Mouse (Mus musculus) hindbrain, embryonic 16.5 days (tissue): ENCODE results near the gene Zfp385b. TPM values are rescaled to one million over a fixed set of nuclear protein-coding genes. Genes with fewer than 3 reads are reported as not detected.

Experiments used
- ATAC-seq: fragments of 200-750 bp; cut with Nextera tagmentation; 2 replicates; pipeline ENCODE4 v1.8.0; 2017; ENCODE audit warnings: moderate TSS enrichment, moderate library complexity
- H3K27ac ChIP-seq: fragments of 300-500 bp; sonication (generic); 2 replicates; pipeline ENCODE4 v1.5.1; 2014; ENCODE audit warnings: low read depth, mild to moderate bottlenecking, control low read depth, low read length, moderate library complexity
- H3K27me3 ChIP-seq: fragments of 300-500 bp; sonication (generic); replicated peaks from 2 replicates; pipeline ENCODE4 v1.6.1; 2014; ENCODE audit warnings: low read length; ENCODE audit not compliant: control insufficient read depth, insufficient read depth
- H3K36me3 ChIP-seq: fragments of 300-500 bp; sonication (generic); 2 replicates; pipeline ENCODE4 v1.6.1; 2014; ENCODE audit warnings: mild to moderate bottlenecking, low read length, moderate library complexity, mixed read lengths; ENCODE audit not compliant: control insufficient read depth, insufficient read depth
- H3K4me1 ChIP-seq: fragments of 300-500 bp; sonication (generic); 2 replicates; pipeline ENCODE4 v1.6.1; 2014; ENCODE audit warnings: low read depth, low read length; ENCODE audit not compliant: control insufficient read depth, insufficient read depth
- H3K4me2 ChIP-seq: fragments of 300-500 bp; sonication (generic); 2 replicates; pipeline ENCODE4 v1.6.1; 2014; ENCODE audit warnings: mild to moderate bottlenecking, low read length, control low read depth, moderate library complexity
- H3K4me3 ChIP-seq: fragments of 300-500 bp; sonication (generic); 2 replicates; pipeline ENCODE4 v1.5.1; 2014; ENCODE audit warnings: mild to moderate bottlenecking, low read length, control low read depth, moderate library complexity
- H3K9ac ChIP-seq: fragments of 300-500 bp; sonication (generic); 2 replicates; pipeline ENCODE4 v1.6.1; 2014; ENCODE audit warnings: low read depth, mild to moderate bottlenecking, control low read depth, low read length, moderate library complexity
- H3K9me3 ChIP-seq: fragments of 300-500 bp; sonication (generic); 2 replicates; pipeline ENCODE4 v1.6.1; 2014; ENCODE audit warnings: mild to moderate bottlenecking, low read length, moderate library complexity; ENCODE audit not compliant: control insufficient read depth
- WGBS: fragments of 180-500 bp; shearing (Covaris S2); extraction: QIAGEN DNeasy Blood & Tissue Kit; methylation state at CpG from one replicate; pipeline ENCODE4 v1.1.7; 2014; 5-methylcytosine and 5-hydroxymethylcytosine counted together
- polyA plus RNA-seq: library from polyadenylated mRNA; unstranded; fragments of >200 nt; fragmentation: Nextera tagmentation; extraction: Ambion mirVana; gene quantifications from 2 replicates; pipeline ENCODE4 v1.2.1, GENCODE M21; 2015

Zfp385b gene
- polyA plus RNA-seq, 1 experiment from 2014 or later: 17.4 TPM

GRCm38 (mm10) chr2:77730196-77730595, 89.2 kb downstream of the Zfp385b start:
- H3K27ac ChIP-seq: no peak overlapping the region
- 82% methylated on average over 2 of the region's 2 CpGs for WGBS
- ATAC-seq: no peak

DNA sequence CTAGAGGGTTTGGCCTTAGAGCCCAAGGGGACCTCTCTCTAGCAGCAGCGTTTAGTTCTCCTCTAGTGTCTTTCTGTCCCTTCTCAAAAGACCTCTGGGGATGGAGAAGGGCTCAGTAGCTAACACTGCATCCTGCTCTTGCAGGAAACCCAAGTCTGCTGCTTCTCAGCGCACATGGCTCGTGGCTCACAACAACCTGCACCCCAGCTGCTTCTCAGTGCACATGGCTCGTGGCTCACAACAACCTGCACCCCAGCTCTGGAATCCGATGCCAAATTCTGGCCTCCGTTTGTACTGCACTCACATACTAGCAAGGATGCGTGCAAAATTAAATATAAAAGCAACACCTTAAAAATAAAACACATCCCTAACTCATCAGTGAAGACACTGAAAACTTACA, 92.6 kb downstream of the Zfp385b start:
- WGBS: 84% methylated on average over 7 of the region's 7 CpGs
- Histone ChIP-seq H3K36me3 (no peaks in the 10 kb centered on the region), H3K27me3 (no peaks in the 10 kb centered on the region), H3K4me3 (no peak overlapping the region), H3K4me2 (no peak overlapping the region), H3K4me1 (no peaks in the 10 kb centered on the region), H3K9ac (no peak overlapping the region), H3K9me3 (no peaks in the 10 kb centered on the region), H3K27ac (no peak overlapping the region)
- no peak for ATAC-seq

More at GRCm38 (mm10) chr2:77730196-77730595, 89.2 kb downstream of the Zfp385b start:
- Histone ChIP-seq H3K36me3 (no peaks in the 10 kb centered on the region), H3K27me3 (no peaks in the 10 kb centered on the region), H3K4me3 (no peak overlapping the region), H3K4me2 (no peak overlapping the region), H3K9ac (no peak overlapping the region), H3K9me3 (no peaks in the 10 kb centered on the region), H3K4me1 (no peaks in the 10 kb centered on the region)

- Histone ChIP-seq H3K27ac (no peak overlapping the region), H3K36me3 (no peaks in the 10 kb centered on the region), H3K9me3 (no peaks in the 10 kb centered on the region), H3K4me2 (no peak overlapping the region), H3K27me3 (no peaks in the 10 kb centered on the region), H3K4me1 (no peaks in the 10 kb centered on the region), H3K4me3 (no peak overlapping the region), H3K9ac (no peak overlapping the region)
- 90% methylated on average over 4 of the region's 4 CpGs for WGBS
- no peak for ATAC-seq
Measured at GRCm38 (mm10) chr2:77720806-77721205, 98.6 kb downstream of the Zfp385b start.

DNA sequence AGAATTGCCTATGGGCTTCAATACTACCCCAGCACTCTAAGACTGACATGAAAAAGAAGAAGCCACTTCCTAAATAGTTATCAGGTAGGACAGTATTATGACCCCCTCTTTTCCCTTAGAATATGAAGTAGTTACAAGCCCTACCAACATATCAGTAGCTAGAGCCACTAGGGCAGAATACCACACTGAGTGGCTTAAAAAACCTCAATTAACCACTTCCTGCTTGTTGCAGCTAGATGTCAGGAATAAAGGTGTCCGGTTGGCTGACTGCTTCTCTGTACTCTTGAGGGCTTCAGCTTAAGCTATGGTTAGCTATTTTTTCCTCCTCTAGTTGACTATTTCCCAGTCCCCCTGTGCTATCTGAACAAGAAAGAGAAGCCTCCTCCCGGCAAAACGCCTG, 103.1 kb downstream of the Zfp385b start:
- Histone ChIP-seq H3K36me3 (no peaks in the 10 kb centered on the region), H3K9ac (no peak overlapping the region), H3K4me2 (no peak overlapping the region), H3K4me3 (no peak overlapping the region), H3K9me3 (0 out of 2 replicates have a peak, but pooled peaks cover 2% of the 10 kb centered on the region), H3K27ac (no peak overlapping the region), H3K4me1 (no peaks in the 10 kb centered on the region), H3K27me3 (no peaks in the 10 kb centered on the region)
- ATAC-seq: no peak
- 95% methylated on average over 3 of the region's 3 CpGs for WGBS

DNA sequence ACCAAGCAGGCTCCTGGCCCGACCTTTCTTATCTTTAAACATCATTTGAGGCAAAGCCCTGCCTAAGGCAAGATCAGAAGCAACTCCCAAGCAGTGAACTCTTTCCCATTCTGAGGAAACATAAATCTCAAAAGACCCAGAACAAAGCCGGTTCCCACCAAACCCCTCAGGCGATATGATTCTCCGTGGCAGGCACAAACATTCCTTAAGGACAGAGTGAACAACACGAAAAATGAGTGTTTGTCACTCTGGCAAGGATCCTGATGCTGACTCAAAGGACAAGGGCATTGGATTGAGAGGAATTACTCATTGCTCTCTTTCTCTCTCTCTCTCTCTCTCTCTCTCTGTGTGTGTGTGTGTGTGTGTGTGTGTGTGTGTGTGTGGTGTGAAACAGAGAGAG, 105.6 kb downstream of the Zfp385b start:
- WGBS: 69% methylated on average over 5 of the region's 5 CpGs

GRCm38 (mm10) chr2:77711751-77712150, 107.7 kb downstream of the Zfp385b start:
- H3K4me2 ChIP-seq: no peak overlapping the region
- H3K36me3 ChIP-seq: no peaks in the 10 kb centered on the region
- H3K4me3 ChIP-seq: no peak overlapping the region
- WGBS: 78% methylated on average over 1 of the region's 1 CpGs
- no peak overlapping the region for H3K9ac ChIP-seq
- no peak overlapping the region for H3K27ac ChIP-seq
- H3K4me1 ChIP-seq: no peaks in the 10 kb centered on the region
- H3K9me3 ChIP-seq: 0 out of 2 replicates have a peak, but pooled peaks cover 2% of the 10 kb centered on the region
- H3K27me3 ChIP-seq: no peaks in the 10 kb centered on the region
- ATAC-seq: no peak

More for the DNA sequence above, 105.6 kb downstream of the Zfp385b start:
- Histone ChIP-seq H3K4me1 (no peaks in the 10 kb centered on the region), H3K27me3 (no peaks in the 10 kb centered on the region), H3K36me3 (no peaks in the 10 kb centered on the region), H3K9ac (no peak overlapping the region), H3K4me2 (no peak overlapping the region), H3K9me3 (0 out of 2 replicates have a peak, but pooled peaks cover 2% of the 10 kb centered on the region), H3K27ac (no peak overlapping the region), H3K4me3 (no peak overlapping the region)
- ATAC-seq: no peak

GRCm38 (mm10) chr2:77709206-77709794, 110.1 kb downstream of the Zfp385b start:
- H3K9me3 ChIP-seq: no peaks in the 10 kb centered on the region
- no peaks in the 10 kb centered on the region for H3K36me3 ChIP-seq
- H3K27ac ChIP-seq: no peak overlapping the region
- no peak overlapping the region for H3K9ac ChIP-seq
- H3K27me3 ChIP-seq: no peaks in the 10 kb centered on the region
- H3K4me3 ChIP-seq: no peak overlapping the region
- H3K4me2 ChIP-seq: peak overlapping the region; percentile 53
- peaks cover 2% of the 10 kb centered on the region; the same call in 1 of the 2 replicates for H3K4me1 ChIP-seq
- WGBS: 27% methylated on average over 7 of the region's 7 CpGs
- ATAC-seq: peak; percentile 79; the same call in 1 of the 2 replicates

DNA sequence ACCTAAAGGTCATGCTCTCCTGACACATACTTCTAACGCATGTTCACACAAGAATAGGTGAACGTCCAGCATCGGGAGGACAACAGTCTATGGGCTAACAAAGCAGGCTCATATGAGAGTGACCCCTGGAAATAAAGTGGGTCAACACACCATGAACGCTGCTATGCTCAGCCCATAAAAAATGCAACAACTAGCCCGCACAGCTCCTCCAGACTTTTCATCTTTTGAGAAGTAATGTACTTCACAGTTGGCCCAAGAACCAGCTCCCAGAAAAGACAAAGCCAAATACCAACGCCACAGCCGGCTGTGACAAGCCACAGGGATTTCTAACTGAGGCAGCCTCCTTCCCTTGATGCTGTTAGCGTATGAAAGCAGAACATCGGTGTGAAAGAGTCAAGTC, 112.3 kb downstream of the Zfp385b start:
- Histone ChIP-seq H3K4me2 (no peak overlapping the region), H3K9ac (no peak overlapping the region), H3K27ac (no peak overlapping the region), H3K9me3 (no peaks in the 10 kb centered on the region), H3K4me1 (peaks cover 5% of the 10 kb centered on the region; the same call in 1 of the 2 replicates), H3K4me3 (no peak overlapping the region), H3K27me3 (no peaks in the 10 kb centered on the region), H3K36me3 (no peaks in the 10 kb centered on the region)
- WGBS: 33% methylated on average over 9 of the region's 9 CpGs
- ATAC-seq: no peak

DNA sequence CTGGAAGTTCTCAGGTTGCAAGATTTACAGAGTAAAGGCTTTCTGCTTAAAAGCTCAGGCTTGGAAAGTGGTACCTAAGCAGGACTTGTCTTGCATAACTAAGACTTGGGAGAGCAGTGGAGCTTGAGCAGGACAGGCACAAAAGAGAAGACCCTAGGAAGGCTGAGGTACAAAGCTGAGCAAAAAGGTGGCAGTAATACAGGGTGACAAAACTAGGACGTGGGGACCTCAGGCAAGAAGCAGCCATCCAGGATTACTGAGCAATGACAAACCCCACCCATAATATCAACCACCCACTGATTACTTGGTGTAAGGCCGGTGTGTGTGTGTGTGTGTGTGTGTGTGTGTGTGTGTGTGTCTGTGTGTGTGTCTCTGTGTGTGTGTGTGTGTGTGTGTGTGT, 114.0 kb downstream of the Zfp385b start:
- H3K36me3 ChIP-seq: no peaks in the 10 kb centered on the region
- H3K4me2 ChIP-seq: no peak overlapping the region
- H3K9ac ChIP-seq: no peak overlapping the region
- H3K4me1 ChIP-seq: peaks cover 5% of the 10 kb centered on the region; the same call in 1 of the 2 replicates
- H3K9me3 ChIP-seq: no peaks in the 10 kb centered on the region
- WGBS: 70% methylated on average over 2 of the region's 2 CpGs
- H3K4me3 ChIP-seq: no peak overlapping the region
- H3K27ac ChIP-seq: no peak overlapping the region
- ATAC-seq: no peak
- H3K27me3 ChIP-seq: no peaks in the 10 kb centered on the region
